ENCODE assay signal across 13 mouse cellular contexts in the genomic region with DNA sequence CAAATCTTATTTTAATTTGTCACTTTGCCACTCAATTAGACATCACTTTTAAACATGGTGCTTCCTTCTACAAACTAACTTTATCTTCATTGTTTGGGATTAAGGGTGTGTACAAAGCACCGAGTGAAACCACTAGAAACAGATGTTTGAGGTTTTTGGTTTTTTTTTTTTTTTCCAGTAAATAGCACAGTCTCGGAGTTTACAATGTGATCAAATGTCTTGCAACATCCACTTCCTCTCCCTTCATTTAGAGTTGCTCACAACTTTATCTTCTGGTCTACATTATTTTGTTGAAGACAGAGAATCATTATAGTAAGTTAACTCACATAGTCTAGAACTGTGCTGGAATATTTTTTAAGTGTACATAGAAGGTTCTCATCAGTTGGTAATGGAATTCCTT.
"Had no signal": no experiment of that assay in that cellular context is flagged by ENCODE, and none has a peak within 500 bp of the region (broad histone marks: within the 10 kb centered on the region; RNA-seq: fewer than 3 reads in every experiment).

No protein-coding gene starts in this region.

- ATAC-seq: liver, embryonic 12.5 days; midbrain, embryonic 15.5 days had no signal

- DNase-seq: kidney, adult 11 months; kidney, adult 9 months; kidney, postnatal 14 days; kidney, postnatal 4 days; left cerebral cortex, postnatal 4 days; lung, adult 18-20 months; lung, postnatal 10 days; lung, postnatal 36 days; right cerebral cortex, postnatal 14 days; right cerebral cortex, postnatal 4 days; thymus, postnatal 25 days had no signal
